Mouse (Mus musculus) bone marrow macrophage, adult 2 months (primary cell): ENCODE data around the gene Gabarapl1. TPM values are rescaled to one million over a fixed set of nuclear protein-coding genes. Genes with fewer than 3 reads are reported as not detected.
A peak's percentile ranks its signal among the peaks of the same experiment; 100 is the strongest.
"Not testable (repeated sequence)": the region's sequence is repeated elsewhere in the genome, so short reads cannot be mapped to it uniquely, and the experiment has no call there.

ENCODE experiments used
- H3K27ac ChIP-seq: 2 replicates; pipeline ENCODE4 v1.5.1; 2012; ENCODE audit warnings: low read depth, low read length; ENCODE audit not compliant: insufficient read depth
- H3K4me1 ChIP-seq: 2 replicates; pipeline ENCODE4 v1.6.1; 2012; ENCODE audit warnings: low read length; ENCODE audit not compliant: control insufficient read depth, insufficient read depth
- H3K4me3 ChIP-seq: 2 replicates; pipeline ENCODE4 v1.5.1; 2012; ENCODE audit warnings: mild to moderate bottlenecking, low read length, moderate library complexity; ENCODE audit not compliant: insufficient read depth
- CTCF ChIP-seq: IDR thresholded peaks from 2 replicates; pipeline ENCODE4 v1.5.1; 2012; ENCODE audit warnings: low read depth, mild to moderate bottlenecking, low read length, moderate library complexity
- POLR2A ChIP-seq: IDR thresholded peaks from 2 replicates; pipeline ENCODE4 v1.6.1; 2012; ENCODE audit warnings: mild to moderate bottlenecking, low read depth, low read length, borderline replicate concordance
- polyA plus RNA-seq: library from polyadenylated mRNA; stranded (reverse); fragments of >200 nt; gene quantifications from 2 replicates; pipeline ENCODE4 v1.2.4, GENCODE M21; 2012; ENCODE audit not compliant: missing spikeins, insufficient read depth, insufficient read length

The Gabarapl1 gene
- 115 and 118 TPM in 2 replicates for polyA plus RNA-seq

- no peak for TF ChIP-seq CTCF
- TF ChIP-seq POLR2A: no peak
- peak within 1 kb of the TSS; percentile 100 for H3K4me3 ChIP-seq
- peak within 1 kb of the TSS; percentile 96 for H3K27ac ChIP-seq
- peaks cover 24% of the 10 kb centered on the region for H3K4me1 ChIP-seq
Observed at GRCm38 (mm10) chr6:129532942-129533860, at the start of gene Gabarapl1. Gabarapl1 (plus strand) TSS chr6:129533160.

GRCm38 (mm10) chr6:129494924-129495323 is 38.0 kb upstream of the Gabarapl1 start:
- H3K27ac ChIP-seq: no peak overlapping the region
- H3K4me3 ChIP-seq: no peak overlapping the region
- H3K4me1 ChIP-seq: peaks cover 7% of the 10 kb centered on the region

GRCm38 (mm10) chr6:129497345-129498218 is 35.4 kb upstream of the Gabarapl1 start:
- no peak overlapping the region for H3K27ac ChIP-seq
- no peak overlapping the region for H3K4me3 ChIP-seq
- peaks cover 7% of the 10 kb centered on the region for H3K4me1 ChIP-seq
- TF ChIP-seq POLR2A (no peak), CTCF (no peak)

More at GRCm38 (mm10) chr6:129494924-129495323, 38.0 kb upstream of the Gabarapl1 start:
- TF ChIP-seq CTCF (no peak), POLR2A (no peak)

- H3K4me3 ChIP-seq, H3K4me1 ChIP-seq, H3K27ac ChIP-seq: not testable (repeated sequence)
Observed at GRCm38 (mm10) chr6:129499516-129499915, 33.4 kb upstream of the Gabarapl1 start.

GRCm38 (mm10) chr6:129503471-129503870 is 29.5 kb upstream of the Gabarapl1 start:
- no peak for TF ChIP-seq CTCF
- TF ChIP-seq POLR2A: no peak
- Histone ChIP-seq H3K4me1 (0 out of 2 replicates have a peak, but pooled peaks cover 4% of the 10 kb centered on the region), H3K4me3 (no peak overlapping the region), H3K27ac (no peak overlapping the region)

- Histone ChIP-seq H3K27ac (no peak within 1 kb of the TSS), H3K4me1 (0 out of 2 replicates have a peak, but pooled peaks cover 4% of the 10 kb centered on the region), H3K4me3 (no peak within 1 kb of the TSS)
- TF ChIP-seq CTCF (no peak), POLR2A (no peak)
Observed at GRCm38 (mm10) chr6:129507024-129507423, 25.9 kb upstream of the Gabarapl1 start, which contains the start of gene Olr1. Olr1 (minus strand) TSS chr6:129507165.

- Histone ChIP-seq H3K4me1 (peaks cover 14% of the 10 kb centered on the region), H3K4me3 (no peak overlapping the region), H3K27ac (no peak overlapping the region)
- TF ChIP-seq POLR2A: no peak
- no peak for TF ChIP-seq CTCF
Observed at GRCm38 (mm10) chr6:129510120-129510911, 22.6 kb upstream of the Gabarapl1 start.

GRCm38 (mm10) chr6:129512367-129512766 is 20.6 kb upstream of the Gabarapl1 start, which contains the start of gene Tmem52b:
Tmem52b (plus strand) TSS chr6:129512555.
- Histone ChIP-seq H3K27ac (no peak within 1 kb of the TSS), H3K4me1 (peaks cover 10% of the 10 kb centered on the region), H3K4me3 (no peak within 1 kb of the TSS)
- TF ChIP-seq CTCF: no peak
- no peak for TF ChIP-seq POLR2A

GRCm38 (mm10) chr6:129512868-129513267 is 20.1 kb upstream of the Gabarapl1 start:
- no peak overlapping the region for H3K4me3 ChIP-seq
- TF ChIP-seq CTCF: no peak

More at GRCm38 (mm10) chr6:129512868-129513267, 20.1 kb upstream of the Gabarapl1 start:
- peaks cover 10% of the 10 kb centered on the region for H3K4me1 ChIP-seq
- no peak overlapping the region for H3K27ac ChIP-seq
